In the genomic region with DNA sequence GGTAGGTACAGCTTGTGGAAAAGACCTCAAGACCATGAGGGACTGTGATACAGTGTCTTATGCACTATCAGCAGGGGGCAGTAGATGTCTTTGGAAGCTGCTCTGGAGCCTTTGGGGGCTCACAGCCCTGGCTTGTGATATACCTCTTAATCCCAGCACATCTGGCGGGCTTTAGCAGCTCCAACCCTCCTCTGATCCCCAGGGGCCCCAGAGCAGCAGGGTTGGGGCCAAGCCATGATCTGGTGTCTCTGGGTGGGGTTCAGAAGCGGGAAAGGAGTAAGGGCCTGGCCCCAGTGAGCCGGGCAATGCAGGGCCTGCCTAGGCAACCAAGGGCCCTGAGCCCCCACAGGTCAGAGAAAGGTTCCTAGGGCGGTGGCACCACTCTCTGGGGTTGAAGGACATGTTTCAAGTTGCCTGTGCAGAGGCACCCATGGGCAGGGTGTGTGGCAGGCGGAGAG, we compare ENCODE assay signal across 8 mouse cellular contexts. TPM values are rescaled to one million over a fixed set of nuclear protein-coding genes. Genes with fewer than 3 reads are reported as not detected.
A peak's percentile ranks its signal among the peaks of the same experiment; 100 is the strongest.
DNase-seq lines count a peak whose midpoint lies in the region; ATAC-seq and TF ChIP-seq lines count a peak whose summit lies in the region.

No protein-coding gene starts in this region.

- no peaks in the 10 kb centered on the region for H3K9me3 ChIP-seq in hindbrain, postnatal 0 days (ENCODE audit: low read length)
- H3K9me3 ChIP-seq in stomach, embryonic 16.5 days (replicated peaks; ENCODE audit: control insufficient read depth, low read length), result no peaks in the 10 kb centered on the region

- WGBS in hindbrain, postnatal 0 days, result 60% methylated on average over 5 of the region's 5 CpGs
- 29% methylated on average over 5 of the region's 5 CpGs for WGBS in stomach, embryonic 16.5 days

- no peak for TF ChIP-seq POLR2A in bone marrow macrophage, adult 2 months (IDR thresholded peaks at IDR 0.05; ENCODE audit: borderline replicate concordance, low read depth, low read length)

- H3K27me3 ChIP-seq in hindbrain, postnatal 0 days (ENCODE audit: insufficient read depth, low read length), result no peaks in the 10 kb centered on the region
- H3K27me3 ChIP-seq in stomach, embryonic 16.5 days (ENCODE audit: control insufficient read depth, insufficient read depth, low read length), result no peaks in the 10 kb centered on the region

- H3K4me1 ChIP-seq in bone marrow macrophage, adult 2 months (ENCODE audit: control insufficient read depth, insufficient read depth, low read length), result peaks cover 42% of the 10 kb centered on the region
- H3K4me1 ChIP-seq in hindbrain, postnatal 0 days (ENCODE audit: insufficient read depth, low read length), result no peaks in the 10 kb centered on the region
- H3K4me1 ChIP-seq in stomach, embryonic 16.5 days (ENCODE audit: control insufficient read depth, insufficient read depth, low read length), result peaks cover 37% of the 10 kb centered on the region

- peak; percentile 94 for TF ChIP-seq CTCF in bone marrow macrophage, adult 2 months (IDR thresholded peaks at IDR 0.05; ENCODE audit: low read depth, low read length)
- peak; percentile 71 for TF ChIP-seq CTCF in hindbrain, postnatal 0 days (IDR thresholded peaks at IDR 0.05; ENCODE audit: low read depth)

- DNase-seq in ovary, postnatal 10 days (ENCODE audit: low spot score), result peak; percentile 33
- DNase-seq in ovary, postnatal 36 days (ENCODE audit: low spot score), result no peak
- DNase-seq in gastrocnemius, adult 8-10 months (ENCODE audit: low spot score in 2 of 2), result peak; percentile 69 to 80
- peak; percentile 74 for DNase-seq in hindbrain, postnatal 0 days (ENCODE audit: low spot score)
- peak; percentile 80 for DNase-seq in lung, postnatal 10 days
- no peak for DNase-seq in adrenal gland, adult 2 months

- H3K36me3 ChIP-seq in hindbrain, postnatal 0 days (ENCODE audit: insufficient read depth, low read length), result no peaks in the 10 kb centered on the region
- H3K36me3 ChIP-seq in stomach, embryonic 16.5 days (ENCODE audit: control insufficient read depth, insufficient read depth, low read length), result no peaks in the 10 kb centered on the region

- no peak overlapping the region for H3K4me2 ChIP-seq in hindbrain, postnatal 0 days (ENCODE audit: low read depth, low read length)
- peak overlapping the region; percentile 20 for H3K4me2 ChIP-seq in stomach, embryonic 16.5 days (ENCODE audit: low read depth, low read length)

- no peak overlapping the region for H3K4me3 ChIP-seq in bone marrow macrophage, adult 2 months (ENCODE audit: insufficient read depth, low read length)
- no peak overlapping the region for H3K4me3 ChIP-seq in hindbrain, postnatal 0 days (ENCODE audit: low read length)
- H3K4me3 ChIP-seq in stomach, embryonic 16.5 days (replicated peaks; ENCODE audit: low read length), result no peak overlapping the region

- H3K27ac ChIP-seq in bone marrow macrophage, adult 2 months (ENCODE audit: insufficient read depth, low read depth, low read length), result no peak overlapping the region
- H3K27ac ChIP-seq in hindbrain, postnatal 0 days, result no peak overlapping the region
- H3K27ac ChIP-seq in stomach, embryonic 16.5 days (ENCODE audit: low read length), result peak overlapping the region; percentile 72

- peak; percentile 80; the same call in 1 of the 2 replicates for ATAC-seq in hindbrain, postnatal 0 days
- ATAC-seq in stomach, embryonic 16.5 days (ENCODE audit: insufficient read depth, low FRiP score), result peak; percentile 84

- no peak overlapping the region for H3K9ac ChIP-seq in hindbrain, postnatal 0 days (replicated peaks; ENCODE audit: low read length)
- peak overlapping the region; percentile 72 for H3K9ac ChIP-seq in stomach, embryonic 16.5 days (ENCODE audit: low read length)

RNA-seq across cellular contexts. Expression of a gene that starts 0.9 kb away (rescaled TPM):
- 10.2 and 13.8 TPM in 2 replicates for polyA plus RNA-seq in bone marrow macrophage, adult 2 months (2012; ENCODE audit: insufficient read depth, insufficient read length, missing spikeins)
- over 10,000 TPM; 16,943 to 22,105 (median 19,624) TPM for total RNA-seq in gastrocnemius, adult 8-10 months (2022)
- 1.3 and 8.5 TPM in 2 replicates for total RNA-seq in hindbrain, postnatal 0 days (2014; rRNA removed)
- polyA plus RNA-seq in hindbrain, postnatal 0 days (2015; fragmentation: Nextera tagmentation; extraction: Ambion mirVana), result 0.63 TPM in 2 replicates
- 20.2 and 217 TPM in 2 replicates for polyA plus RNA-seq in stomach, embryonic 16.5 days (2015; fragmentation: Nextera tagmentation; extraction: Ambion mirVana)
- total RNA-seq in adrenal gland, adult 2 months (2021), result under 1 TPM; 0.62 to 0.63 TPM
- polyA plus RNA-seq in adrenal gland, adult 2 months (2012; rRNA removed), result 0.15 TPM in 1 of 2 replicates, not detected in the other

RNA-seq across cellular contexts. Expression of a gene that starts 6.0 kb away (rescaled TPM):
- polyA plus RNA-seq in bone marrow macrophage, adult 2 months (2012; ENCODE audit: insufficient read depth, insufficient read length, missing spikeins), result 5.6 TPM in 2 replicates
- total RNA-seq in gastrocnemius, adult 8-10 months (2022), result not detected
- total RNA-seq in hindbrain, postnatal 0 days (2014; rRNA removed), result not detected in 2 replicates
- 0.15 TPM in 1 of 2 replicates, not detected in the other for polyA plus RNA-seq in hindbrain, postnatal 0 days (2015; fragmentation: Nextera tagmentation; extraction: Ambion mirVana)
- polyA plus RNA-seq in stomach, embryonic 16.5 days (2015; fragmentation: Nextera tagmentation; extraction: Ambion mirVana), result 31.1 and 50.1 TPM in 2 replicates
- not detected for total RNA-seq in adrenal gland, adult 2 months (2021)
- 0.16 and 0.20 TPM in 2 replicates for polyA plus RNA-seq in adrenal gland, adult 2 months (2012; rRNA removed)

RNA-seq across cellular contexts. Expression of a gene that starts 19.9 kb away (rescaled TPM):
- polyA plus RNA-seq in bone marrow macrophage, adult 2 months (2012; ENCODE audit: insufficient read depth, insufficient read length, missing spikeins), result 320 and 327 TPM in 2 replicates
- 10 to 100 TPM; 22.8 to 39.1 (median 34.1) TPM for total RNA-seq in gastrocnemius, adult 8-10 months (2022)
- total RNA-seq in hindbrain, postnatal 0 days (2014; rRNA removed), result 4.6 and 16.6 TPM in 2 replicates
- 6.6 and 7.2 TPM in 2 replicates for polyA plus RNA-seq in hindbrain, postnatal 0 days (2015; fragmentation: Nextera tagmentation; extraction: Ambion mirVana)
- 216 and 235 TPM in 2 replicates for polyA plus RNA-seq in stomach, embryonic 16.5 days (2015; fragmentation: Nextera tagmentation; extraction: Ambion mirVana)
- total RNA-seq in adrenal gland, adult 2 months (2021), result 10 to 100 TPM; 20.9 to 28.7 TPM
- polyA plus RNA-seq in adrenal gland, adult 2 months (2012; rRNA removed), result 22.2 and 25.1 TPM in 2 replicates

RNA-seq across cellular contexts. Expression of a gene that starts 52.8 kb away (rescaled TPM):
- 2,800 and 3,060 TPM in 2 replicates for polyA plus RNA-seq in bone marrow macrophage, adult 2 months (2012; ENCODE audit: insufficient read depth, insufficient read length, missing spikeins)
- 100 to 1,000 TPM; 443 to 485 (median 471) TPM for total RNA-seq in gastrocnemius, adult 8-10 months (2022)
- total RNA-seq in hindbrain, postnatal 0 days (2014; rRNA removed), result 638 and 755 TPM in 2 replicates
- 400 and 402 TPM in 2 replicates for polyA plus RNA-seq in hindbrain, postnatal 0 days (2015; fragmentation: Nextera tagmentation; extraction: Ambion mirVana)
- 451 and 599 TPM in 2 replicates for polyA plus RNA-seq in stomach, embryonic 16.5 days (2015; fragmentation: Nextera tagmentation; extraction: Ambion mirVana)
- total RNA-seq in adrenal gland, adult 2 months (2021), result 1,000 to 10,000 TPM in 1 of 2 experiments, 100 to 1,000 TPM in 1; 904 to 1,338 TPM
- polyA plus RNA-seq in adrenal gland, adult 2 months (2012; rRNA removed), result 889 and 996 TPM in 2 replicates

RNA-seq across cellular contexts. Expression of a gene that starts 58.0 kb away (rescaled TPM):
- 5.1 and 6.0 TPM in 2 replicates for polyA plus RNA-seq in bone marrow macrophage, adult 2 months (2012; ENCODE audit: insufficient read depth, insufficient read length, missing spikeins)
- total RNA-seq in gastrocnemius, adult 8-10 months (2022), result over 10,000 TPM; 31,851 to 38,724 (median 35,835) TPM
- 1.3 and 4.7 TPM in 2 replicates for total RNA-seq in hindbrain, postnatal 0 days (2014; rRNA removed)
- polyA plus RNA-seq in hindbrain, postnatal 0 days (2015; fragmentation: Nextera tagmentation; extraction: Ambion mirVana), result 3.1 and 3.9 TPM in 2 replicates
- polyA plus RNA-seq in stomach, embryonic 16.5 days (2015; fragmentation: Nextera tagmentation; extraction: Ambion mirVana), result 12.0 and 208 TPM in 2 replicates
- total RNA-seq in adrenal gland, adult 2 months (2021), result not detected
- polyA plus RNA-seq in adrenal gland, adult 2 months (2012; rRNA removed), result 0.52 TPM in 1 of 2 replicates, not detected in the other

Comparison
In these comparisons a context has a peak if more than half of its experiments do, and no peak if none do; other contexts are left out.
1. DNase-seq: peak in ovary, postnatal 10 days (single experiment), gastrocnemius, adult 8-10 months (2 of 2), hindbrain, postnatal 0 days (single experiment) and lung, postnatal 10 days (single experiment); none in ovary, postnatal 36 days (single experiment) and adrenal gland, adult 2 months (single experiment).